In the genomic region with DNA sequence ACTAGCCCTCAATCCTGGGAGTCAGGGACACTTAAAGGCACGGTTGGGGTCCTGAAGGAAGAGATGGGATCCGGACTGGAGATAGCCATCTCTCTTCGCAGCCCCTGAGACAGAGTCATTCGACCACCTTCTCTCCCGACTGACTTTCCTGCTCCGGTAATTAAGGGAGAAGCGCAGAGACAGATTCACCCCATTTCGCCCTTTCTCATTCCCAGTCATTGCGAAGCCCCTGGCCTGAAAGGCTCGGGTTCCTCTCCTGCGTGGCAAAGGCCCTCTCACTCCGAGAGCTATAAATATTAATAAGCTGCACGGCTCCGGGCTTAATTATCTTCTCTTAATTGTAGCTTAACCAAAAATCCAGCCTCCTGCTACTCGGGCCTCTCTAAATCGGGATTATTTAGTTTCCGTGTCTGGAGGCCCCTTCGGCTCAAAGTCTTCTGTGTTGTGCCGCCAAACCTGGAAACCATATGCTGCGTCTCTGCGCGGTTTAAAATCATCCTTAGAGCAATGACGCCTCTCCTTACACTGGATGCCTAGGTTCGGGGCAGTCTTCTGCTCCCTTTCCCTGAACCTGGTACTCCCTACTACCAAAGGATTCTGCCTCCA, we compare ENCODE assay signal across 9 mouse cellular contexts.
DNase-seq lines count a peak whose midpoint lies in the region; ATAC-seq and TF ChIP-seq lines count a peak whose summit lies in the region.
"Had no signal": no experiment of that assay in that cellular context is flagged by ENCODE, and none has a peak within 500 bp of the region (broad histone marks: within the 10 kb centered on the region; RNA-seq: fewer than 3 reads in every experiment).

No protein-coding gene starts in this region.

- no peaks in the 10 kb centered on the region for H3K36me3 ChIP-seq in lung, embryonic 16.5 days (ENCODE audit: control insufficient read depth, insufficient read depth, low read length)
- no peaks in the 10 kb centered on the region for H3K36me3 ChIP-seq in forebrain, embryonic 11.5 days (ENCODE audit: control insufficient read depth, insufficient read depth, low read length)
- H3K36me3 ChIP-seq in limb, embryonic 10.5 days = no peaks in the 10 kb centered on the region
- H3K36me3 ChIP-seq in small intestine, adult 2 months (ENCODE audit: control insufficient read depth, insufficient read depth, low read length) = no peaks in the 10 kb centered on the region

- peaks cover 13% of the 10 kb centered on the region; the same call in 1 of the 2 replicates for H3K4me1 ChIP-seq in lung, embryonic 16.5 days (replicated peaks; ENCODE audit: control insufficient read depth, insufficient read depth, low read length)
- peaks cover 23% of the 10 kb centered on the region for H3K4me1 ChIP-seq in forebrain, embryonic 11.5 days (replicated peaks; ENCODE audit: control insufficient read depth, insufficient read depth, low read length)
- H3K4me1 ChIP-seq in limb, embryonic 10.5 days = peaks cover 33% of the 10 kb centered on the region
- H3K4me1 ChIP-seq in small intestine, adult 2 months (ENCODE audit: control insufficient read depth, insufficient read depth, insufficient read length, low read length) = peaks cover 6% of the 10 kb centered on the region

- ATAC-seq in lung, embryonic 16.5 days (ENCODE audit: low read depth) = 0 out of 2 replicates have a peak, but pooled peaks have one; percentile 10
- ATAC-seq in forebrain, embryonic 11.5 days (replicated peaks; ENCODE audit: low FRiP score) = peak; percentile 14; the same call in 1 of the 2 replicates
- ATAC-seq in erythroblast, adult 5-6 weeks (replicated peaks; ENCODE audit: low FRiP score, poor library complexity, severe bottlenecking) = no peak

- WGBS in lung, embryonic 16.5 days = 7% methylated on average over 24 of the region's 24 CpGs
- WGBS in forebrain, embryonic 11.5 days = under 1% methylated on average over 24 of the region's 24 CpGs
- under 1% methylated on average over 24 of the region's 24 CpGs for WGBS in limb, embryonic 10.5 days
- WGBS in small intestine, adult 2 months = 11% methylated on average over 24 of the region's 24 CpGs

- H3K27ac ChIP-seq in lung, embryonic 16.5 days (ENCODE audit: low read length) = no peak overlapping the region
- H3K27ac ChIP-seq in forebrain, embryonic 11.5 days (ENCODE audit: low read depth, low read length) = peak overlapping the region; percentile 46; the same call in 1 of the 2 replicates
- H3K27ac ChIP-seq in limb, embryonic 10.5 days = no peak overlapping the region
- no peak overlapping the region for H3K27ac ChIP-seq in small intestine, adult 2 months (ENCODE audit: insufficient read depth, low read depth, low read length)
- H3K27ac ChIP-seq: macrophage had no signal

- no peaks in the 10 kb centered on the region for H3K9me3 ChIP-seq in lung, embryonic 16.5 days (ENCODE audit: control insufficient read depth, low read length)
- H3K9me3 ChIP-seq in forebrain, embryonic 11.5 days (ENCODE audit: control insufficient read depth, low read length) = no peaks in the 10 kb centered on the region
- no peaks in the 10 kb centered on the region for H3K9me3 ChIP-seq in limb, embryonic 10.5 days (replicated peaks)

- peaks cover 49% of the 10 kb centered on the region for H3K27me3 ChIP-seq in lung, embryonic 16.5 days (ENCODE audit: control insufficient read depth, insufficient read depth, low read depth, low read length)
- peaks cover 26% of the 10 kb centered on the region for H3K27me3 ChIP-seq in forebrain, embryonic 11.5 days (ENCODE audit: control insufficient read depth, insufficient read depth, low read length)
- H3K27me3 ChIP-seq in limb, embryonic 10.5 days (ENCODE audit: low read depth, poor library complexity, severe bottlenecking) = peaks cover 95% of the 10 kb centered on the region
- H3K27me3 ChIP-seq in small intestine, adult 2 months (ENCODE audit: control insufficient read depth, insufficient read depth, low read length) = peaks cover 46% of the 10 kb centered on the region

- TF ChIP-seq CTCF in small intestine, adult 2 months (IDR thresholded peaks at IDR 0.05; ENCODE audit: extremely low read depth, insufficient read length, insufficient replicate concordance, low read depth, low read length) = no peak

- peak overlapping the region; percentile 26; the same call in 1 of the 2 replicates for H3K9ac ChIP-seq in lung, embryonic 16.5 days (ENCODE audit: low read length)
- H3K9ac ChIP-seq in forebrain, embryonic 11.5 days (ENCODE audit: low read length) = peak overlapping the region; percentile 44; the same call in 1 of the 2 replicates

- no peak for DNase-seq in lung, adult 18-20 months
- DNase-seq in forebrain, embryonic 11.5 days (ENCODE audit: low spot score) = no peak
- DNase-seq in limb, embryonic 10.5 days (ENCODE audit: low spot score) = no peak
- no peak for DNase-seq in layer of hippocampus, adult 8-10 months (ENCODE audit: low spot score in 2 of 2)
- no peak for DNase-seq in MN1 (ENCODE audit: low spot score)

- H3K4me3 ChIP-seq in lung, embryonic 16.5 days (ENCODE audit: low read length) = peak overlapping the region; percentile 44
- H3K4me3 ChIP-seq in forebrain, embryonic 11.5 days (ENCODE audit: low read depth, low read length) = peak overlapping the region; percentile 42
- peak overlapping the region; percentile 50 for H3K4me3 ChIP-seq in limb, embryonic 10.5 days
- H3K4me3 ChIP-seq in small intestine, adult 2 months (ENCODE audit: low read depth, low read length) = peak overlapping the region; percentile 32

- peak overlapping the region; percentile 70 for H3K4me2 ChIP-seq in lung, embryonic 16.5 days (ENCODE audit: low read depth, low read length)
- peak overlapping the region; percentile 71 for H3K4me2 ChIP-seq in forebrain, embryonic 11.5 days (ENCODE audit: low read depth, low read length, severe bottlenecking)

- TF ChIP-seq POLR2A in small intestine, adult 2 months (IDR thresholded peaks at IDR 0.05; ENCODE audit: low read depth, low read length) = 0 out of 2 replicates have a peak, but pooled peaks have one; percentile 6
